Mouse (Mus musculus) lung, postnatal 10 days (tissue): ENCODE measurements around the gene 1700061G19Rik.
A peak's percentile ranks its signal among the peaks of the same experiment; 100 is the strongest.

Experiments
- DNase-seq: peaks from one replicate; pipeline ENCODE4 v3.0.0; 2021

Gene 1700061G19Rik

GRCm38 (mm10) chr17:56874936-56875651 is at the start of gene 1700061G19Rik:
TSS of gene 1700061G19Rik (plus strand) at chr17:56875477.
- no peak for DNase-seq

GRCm38 (mm10) chr17:56826718-56827117 is 48.6 kb upstream of the 1700061G19Rik start:
- DNase-seq: no peak

- DNase-seq: no peak
These were observed 46.1 kb upstream of the 1700061G19Rik start for GRCm38 (mm10) chr17:56829171-56829570.

- DNase-seq: no peak
These were observed 45.5 kb upstream of the 1700061G19Rik start for GRCm38 (mm10) chr17:56829795-56830194.

- no peak for DNase-seq
These were observed 44.7 kb upstream of the 1700061G19Rik start, which contains the start of gene Rfx2 for GRCm38 (mm10) chr17:56830411-56831110. TSS of gene Rfx2 (minus strand) at chr17:56831013.

GRCm38 (mm10) chr17:56831111-56831816 is 44.0 kb upstream of the 1700061G19Rik start:
- DNase-seq: peak; percentile 99

- DNase-seq: no peak
These were observed 42.4 kb upstream of the 1700061G19Rik start for GRCm38 (mm10) chr17:56832918-56833317.

- DNase-seq: no peak
These were observed 41.9 kb upstream of the 1700061G19Rik start for GRCm38 (mm10) chr17:56833381-56833780.

- DNase-seq: no peak
These were observed 38.9 kb upstream of the 1700061G19Rik start for GRCm38 (mm10) chr17:56836336-56836735.

- no peak for DNase-seq
These were observed 34.8 kb upstream of the 1700061G19Rik start for GRCm38 (mm10) chr17:56840524-56840923.

- no peak for DNase-seq
These were observed 33.1 kb upstream of the 1700061G19Rik start for GRCm38 (mm10) chr17:56842173-56842572.

- DNase-seq: no peak
These were observed 31.6 kb upstream of the 1700061G19Rik start for GRCm38 (mm10) chr17:56843678-56844077.

- DNase-seq: no peak
These were observed 26.5 kb upstream of the 1700061G19Rik start for GRCm38 (mm10) chr17:56848785-56849184.

- DNase-seq: no peak
These were observed 25.6 kb upstream of the 1700061G19Rik start for GRCm38 (mm10) chr17:56849710-56850109.

- DNase-seq: no peak
These were observed 24.1 kb upstream of the 1700061G19Rik start for GRCm38 (mm10) chr17:56851167-56851566.

GRCm38 (mm10) chr17:56855421-56855820 is 19.9 kb upstream of the 1700061G19Rik start:
- no peak for DNase-seq

GRCm38 (mm10) chr17:56858216-56858615 is 17.1 kb upstream of the 1700061G19Rik start:
- peak; percentile 81 for DNase-seq

- DNase-seq: peak; percentile 62
These were observed 16.4 kb upstream of the 1700061G19Rik start for GRCm38 (mm10) chr17:56858922-56859321.

GRCm38 (mm10) chr17:56861197-56861596 is 14.1 kb upstream of the 1700061G19Rik start:
- DNase-seq: no peak

- DNase-seq: no peak
These were observed 9.2 kb upstream of the 1700061G19Rik start for GRCm38 (mm10) chr17:56866071-56866470.

GRCm38 (mm10) chr17:56869481-56869977 is 5.7 kb upstream of the 1700061G19Rik start:
- DNase-seq: no peak

- no peak for DNase-seq
These were observed 4.9 kb upstream of the 1700061G19Rik start for GRCm38 (mm10) chr17:56870287-56870953.

GRCm38 (mm10) chr17:56871767-56872166 is 3.5 kb upstream of the 1700061G19Rik start:
- no peak for DNase-seq
